Mouse (Mus musculus) spleen, postnatal 36 days (tissue): ENCODE measurements around the gene Tpp1.

Experiments
- DNase-seq, 2 experiments: peaks; one replicate each; pipeline ENCODE4 v3.0.0; 2022; ENCODE audit warnings: low spot score in 2 of 2, mixed read lengths in 1 of 2

Gene Tpp1

DNA sequence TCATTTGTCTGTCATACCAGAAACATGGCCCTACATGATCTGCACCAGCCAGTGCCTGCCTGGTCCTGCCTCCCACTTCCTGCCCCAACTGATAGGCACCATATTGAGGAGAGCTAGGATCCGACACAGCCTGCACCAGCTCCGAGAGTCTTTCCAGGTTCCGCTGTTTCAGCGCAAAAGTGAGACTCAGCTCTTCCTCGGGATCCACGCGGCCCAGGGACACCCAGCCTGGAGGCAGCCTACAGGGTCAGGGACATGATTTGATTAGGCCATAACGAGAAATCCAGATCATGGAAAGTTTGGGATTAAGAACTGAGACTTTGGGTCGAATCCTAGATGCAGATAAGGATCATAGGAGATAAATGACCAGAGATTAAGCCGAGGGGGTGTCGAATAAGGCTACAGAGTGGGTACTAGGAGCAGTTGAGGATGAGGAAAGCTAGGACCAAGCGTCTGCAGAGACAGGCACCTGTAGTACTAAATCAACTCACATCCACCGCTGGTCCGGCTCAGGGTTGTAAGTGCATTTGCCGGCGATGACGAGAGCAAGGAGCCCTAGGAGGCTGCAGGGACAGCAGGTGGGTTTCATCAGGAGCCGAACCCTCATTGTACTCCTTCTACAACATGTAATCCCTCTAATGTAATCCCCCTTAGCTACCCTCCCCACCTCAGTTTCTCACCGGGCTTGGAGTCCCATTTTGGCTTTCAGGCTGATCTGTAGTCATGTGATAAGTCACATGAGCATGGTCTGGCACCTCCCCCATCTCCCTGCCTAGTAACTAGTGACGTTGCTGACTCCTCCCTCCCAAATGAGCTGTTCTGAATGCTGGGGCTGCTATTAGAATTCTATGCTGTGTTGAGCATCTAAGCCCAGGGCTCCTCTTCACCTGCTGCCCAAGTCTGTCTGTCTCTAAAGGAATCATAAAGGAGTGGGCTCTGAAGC is at the start of gene Tpp1:
TSS of gene Tpp1 (minus strand) at position 745 of the 943 bp plus-strand sequence.
- peak; percentile 92 to 93 for DNase-seq

DNA sequence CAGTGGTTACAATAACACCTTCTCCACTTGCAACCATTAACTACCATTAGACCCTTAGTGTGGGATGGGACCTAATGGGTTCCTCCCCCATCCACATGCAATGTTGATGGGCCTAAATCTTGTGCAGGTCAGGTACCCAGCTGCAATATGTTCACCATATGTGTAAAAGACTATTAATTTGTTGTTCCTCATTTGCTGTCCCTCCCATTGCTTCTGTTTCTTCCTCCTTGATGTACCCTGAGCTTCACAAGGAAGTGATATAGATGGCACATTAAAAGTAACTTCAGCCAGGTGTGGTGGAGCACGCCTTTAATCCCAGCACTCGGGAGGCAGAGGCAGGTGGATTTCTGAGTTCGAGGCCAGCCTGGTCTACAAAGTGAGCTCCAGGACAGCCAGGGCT is 44.9 kb upstream of the Tpp1 start:
- DNase-seq = no peak

DNA sequence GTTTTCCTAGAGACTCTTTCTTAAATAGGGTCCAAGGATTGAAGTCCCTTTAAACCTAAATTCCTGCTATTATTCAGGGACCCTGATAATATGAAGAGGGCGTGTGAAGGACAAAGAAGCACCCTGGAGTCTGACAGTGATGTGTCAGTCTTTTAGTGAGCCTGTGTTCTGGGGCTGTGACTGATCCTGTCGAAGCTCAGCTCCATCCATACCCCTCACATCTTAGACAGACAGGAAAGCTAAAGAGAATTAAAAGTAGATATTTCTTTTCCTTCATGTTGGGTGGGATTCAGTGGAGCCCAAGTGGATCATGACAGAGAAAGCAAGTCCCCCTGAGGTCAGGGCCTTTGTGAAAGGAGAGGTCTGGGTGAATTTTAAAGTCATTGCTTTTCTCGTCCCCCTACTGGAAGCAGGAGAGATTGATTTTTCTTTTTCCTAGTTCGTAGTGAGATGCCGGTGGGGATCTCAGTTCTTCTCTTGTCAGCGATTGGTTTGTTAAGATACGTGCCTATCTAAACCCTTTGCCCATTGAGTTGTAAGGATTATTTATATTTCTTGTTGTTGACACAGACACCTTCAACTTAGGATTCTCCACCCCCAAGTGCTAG is 43.8 kb upstream of the Tpp1 start:
- no peak for DNase-seq

DNA sequence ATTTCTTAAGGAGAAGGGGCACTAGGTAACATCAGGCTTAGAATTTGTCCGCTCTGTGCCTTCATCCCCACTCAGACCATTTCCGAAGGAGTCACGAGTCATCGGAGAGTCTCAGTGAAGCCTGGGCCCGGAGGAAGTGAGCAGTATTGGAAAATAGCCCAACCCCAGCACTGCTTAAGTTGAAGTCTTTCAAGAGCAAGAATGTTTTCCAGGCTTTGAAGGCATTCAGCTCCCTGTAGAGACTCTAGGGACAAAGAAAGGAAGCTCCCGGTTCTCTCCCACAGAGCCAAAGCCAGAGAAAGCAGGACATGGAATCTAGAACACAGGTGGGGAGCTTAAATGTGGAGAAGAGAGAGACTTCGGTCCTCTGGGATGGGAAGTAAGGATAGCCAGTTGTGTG is 41.7 kb upstream of the Tpp1 start:
- DNase-seq = no peak

DNA sequence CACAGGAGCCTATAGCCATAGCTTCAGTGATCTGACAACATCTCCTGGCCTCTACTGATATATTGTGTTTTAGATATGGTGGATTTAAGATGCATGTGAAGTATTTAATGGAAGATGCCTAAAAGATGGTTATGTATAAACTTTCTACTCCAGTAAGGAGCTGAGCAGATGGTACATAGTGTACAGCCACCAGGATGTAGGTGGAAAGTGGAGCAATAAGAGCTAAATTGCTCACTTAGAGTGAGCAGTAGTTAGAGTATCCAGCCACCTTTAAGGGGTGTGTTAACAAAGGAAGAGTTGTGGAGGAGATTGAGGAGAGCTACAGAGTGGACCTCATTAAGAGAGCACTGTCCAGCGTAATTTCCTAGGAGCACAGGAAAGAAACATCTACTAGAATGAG is 39.1 kb upstream of the Tpp1 start:
- DNase-seq = no peak

DNA sequence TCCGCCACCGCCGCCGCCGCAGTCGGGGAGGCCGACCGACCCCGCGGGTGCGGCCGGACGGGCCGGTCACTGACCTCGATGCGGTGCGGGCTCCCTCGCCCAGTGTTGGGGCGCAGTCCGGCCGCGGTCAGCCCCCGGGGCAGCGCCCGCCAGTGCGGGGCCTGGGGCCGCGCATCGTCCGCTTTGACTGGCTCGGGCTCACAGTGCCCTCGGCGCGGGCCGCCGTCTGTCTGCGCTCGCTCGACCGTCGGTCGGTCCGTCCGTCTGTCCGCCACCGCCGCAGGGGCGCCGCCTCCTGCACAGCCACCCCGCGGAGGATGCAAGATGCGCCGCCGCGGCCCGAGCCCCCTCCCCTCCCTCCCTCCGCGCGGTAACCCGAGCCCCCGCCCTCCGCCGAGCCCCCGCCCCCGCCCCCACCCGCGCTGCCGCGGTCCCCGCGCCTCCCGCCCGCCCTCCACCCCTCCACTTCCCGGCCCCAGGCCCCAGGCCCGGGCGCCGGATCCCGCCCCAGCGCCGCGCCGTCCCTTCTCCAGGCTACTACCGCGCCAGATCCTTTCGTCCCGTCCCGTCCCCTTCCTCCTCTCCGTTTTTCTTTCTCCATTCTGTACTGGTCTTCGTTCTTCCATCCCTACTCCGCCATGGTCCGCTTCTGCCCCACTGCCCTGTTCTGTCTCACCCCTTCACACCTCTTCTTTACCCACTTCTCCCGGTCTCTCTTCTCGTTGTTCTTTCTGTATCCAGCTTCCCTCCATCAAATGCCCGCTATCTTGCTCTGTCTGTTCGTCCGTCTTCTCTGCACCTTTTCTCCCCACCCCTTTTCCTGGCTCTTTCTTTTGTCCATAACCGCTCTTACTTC is 35.5 kb upstream of the Tpp1 start, which contains the start of gene Dchs1:
TSS of gene Dchs1 (minus strand) at position 370 of the 856 bp plus-strand sequence.
- no peak for DNase-seq

DNA sequence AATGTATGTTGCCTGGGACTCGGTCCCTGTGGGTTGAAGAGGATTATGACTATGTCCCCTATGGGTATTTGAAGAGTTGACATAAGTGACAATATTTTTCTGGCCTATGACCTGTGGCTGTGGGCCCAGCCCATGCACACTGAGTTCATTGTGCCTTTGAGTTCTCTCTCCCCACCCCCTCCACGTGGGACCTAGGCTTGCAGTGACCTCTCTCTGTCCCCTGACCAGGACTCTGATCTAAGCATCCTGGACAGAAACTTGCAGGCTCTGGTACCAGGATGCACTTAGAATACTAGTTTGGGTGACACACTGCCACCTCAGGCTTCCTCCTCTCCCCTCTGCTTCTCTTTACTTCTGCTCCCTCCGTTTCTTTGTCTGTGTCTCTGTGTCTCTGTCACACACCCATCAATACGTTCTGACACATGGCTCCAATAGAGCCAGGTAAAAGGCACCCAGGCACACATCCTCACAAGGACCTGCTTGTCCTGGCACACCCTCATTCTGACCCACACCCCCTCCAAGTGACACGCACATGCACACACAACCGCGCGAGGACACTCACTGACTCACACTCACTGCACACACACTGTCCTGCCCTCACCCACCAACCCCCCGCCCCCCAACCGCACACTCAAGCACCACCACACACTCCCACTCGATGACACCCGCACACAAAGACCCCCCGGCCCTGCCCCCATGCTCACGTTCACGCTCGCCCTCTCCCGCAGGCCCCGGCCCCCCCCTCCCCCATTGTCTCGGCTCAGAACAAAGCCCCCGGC is 34.7 kb upstream of the Tpp1 start:
- DNase-seq = no peak

DNA sequence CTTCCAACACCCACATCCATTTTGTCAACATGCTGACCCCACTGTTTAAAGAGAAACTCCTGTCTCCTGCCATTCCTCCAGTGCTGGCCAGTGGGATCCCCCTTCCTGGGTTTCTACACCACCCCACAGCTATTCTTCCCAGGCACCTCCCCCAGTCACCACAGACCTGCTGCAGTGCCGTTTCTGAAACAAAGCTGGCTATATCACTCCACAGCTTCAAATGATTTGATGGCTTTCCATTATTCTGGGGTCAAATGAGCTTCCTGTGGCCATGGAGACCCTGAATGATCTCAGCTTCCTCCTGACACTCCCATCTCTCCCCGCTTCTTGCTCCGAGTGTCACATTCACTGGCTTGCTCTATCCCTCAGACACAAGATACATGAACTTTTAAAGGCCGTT is 32.5 kb upstream of the Tpp1 start:
- DNase-seq = no peak

DNA sequence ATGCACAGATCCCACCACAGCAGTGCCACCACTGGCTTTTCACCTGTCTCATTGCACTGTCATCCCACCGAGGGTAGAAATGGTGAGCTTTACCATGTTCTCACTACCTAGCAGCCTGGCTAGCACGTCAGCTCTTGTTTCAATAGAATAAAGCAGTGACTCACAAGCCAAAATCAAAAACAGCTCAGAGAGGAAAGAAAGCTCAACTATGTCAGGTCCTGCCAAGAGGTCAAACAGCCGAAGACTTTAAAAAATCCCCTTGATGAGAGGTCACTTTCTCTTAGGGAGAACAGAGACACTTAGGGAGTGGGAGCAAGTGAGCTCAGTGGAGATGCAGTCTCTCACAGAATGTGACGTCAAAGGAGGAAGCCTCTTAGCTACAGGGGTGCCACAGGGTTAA is 31.8 kb upstream of the Tpp1 start:
- no peak for DNase-seq

DNA sequence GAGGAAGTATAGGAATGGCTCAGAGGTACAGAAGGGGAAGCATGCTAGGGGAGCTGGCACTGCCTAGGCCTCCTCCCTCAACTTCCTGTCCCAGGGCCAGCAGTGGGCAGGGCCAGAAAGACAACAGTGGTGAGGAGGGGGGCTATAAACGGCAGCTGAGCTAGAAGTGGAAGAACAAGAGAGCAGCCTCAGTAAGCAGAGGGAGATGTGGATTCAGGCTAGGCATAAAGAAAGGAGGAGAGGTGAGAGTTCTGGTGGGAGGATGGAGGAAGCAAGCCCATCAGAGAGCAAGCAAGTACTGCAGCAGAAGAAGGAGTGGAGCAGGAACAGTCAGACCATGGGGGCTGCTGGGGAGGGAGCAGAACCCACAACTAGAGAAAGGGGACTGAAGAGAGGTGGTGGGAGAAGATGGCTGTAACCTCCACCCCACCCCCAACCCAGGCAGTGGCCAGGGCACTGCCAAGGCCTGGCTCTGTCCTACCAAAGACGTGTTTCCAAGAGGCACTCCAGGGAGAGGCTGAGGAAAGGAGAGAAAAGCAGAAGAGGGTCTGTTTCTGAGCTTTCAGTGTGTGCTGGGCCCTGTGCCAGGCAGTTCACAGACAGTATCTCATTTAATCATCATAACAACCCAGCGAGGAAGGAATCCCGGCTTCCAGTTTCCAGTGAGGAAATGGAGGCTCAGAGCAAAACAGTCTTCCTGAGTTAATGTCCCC is 26.7 kb upstream of the Tpp1 start:
- peak; percentile 38 to 46 for DNase-seq

DNA sequence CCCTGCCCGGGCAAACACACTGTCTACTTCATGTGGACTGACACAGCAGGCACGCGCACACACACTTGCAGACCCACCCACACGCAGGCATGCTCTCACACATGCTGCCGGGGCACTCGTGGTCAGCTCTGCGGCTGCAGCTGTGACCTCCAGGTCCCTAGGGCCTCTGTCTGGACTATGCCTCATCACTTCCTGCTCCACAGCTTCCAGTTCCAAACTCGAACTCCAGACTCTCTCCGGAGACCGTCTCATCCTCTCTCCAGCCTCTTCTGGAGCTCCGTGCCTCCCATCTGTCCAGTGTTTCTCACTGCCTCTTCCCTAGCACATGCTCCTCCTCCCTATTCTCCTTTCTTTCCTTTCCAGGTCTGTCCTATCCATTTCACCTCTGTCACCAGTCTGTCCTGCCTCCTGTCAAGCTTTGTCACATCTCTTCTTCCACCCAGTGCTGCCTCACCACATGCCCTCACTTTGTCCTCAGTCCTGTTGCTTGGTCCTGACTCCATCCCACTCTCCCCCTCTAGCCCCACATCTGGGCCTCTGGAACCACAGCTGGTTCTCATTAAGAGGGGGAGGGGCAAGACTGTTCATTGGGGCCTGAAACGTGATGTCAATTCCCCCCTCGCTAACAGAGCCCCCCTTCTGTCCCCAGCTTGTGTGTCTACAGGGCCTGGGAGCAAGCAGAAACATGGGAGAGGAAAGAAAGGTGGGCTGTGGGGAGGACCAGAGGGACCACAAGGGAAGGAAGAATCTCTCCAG is 25.9 kb upstream of the Tpp1 start:
- DNase-seq = peak in 1 of 2 experiments; percentile 23

DNA sequence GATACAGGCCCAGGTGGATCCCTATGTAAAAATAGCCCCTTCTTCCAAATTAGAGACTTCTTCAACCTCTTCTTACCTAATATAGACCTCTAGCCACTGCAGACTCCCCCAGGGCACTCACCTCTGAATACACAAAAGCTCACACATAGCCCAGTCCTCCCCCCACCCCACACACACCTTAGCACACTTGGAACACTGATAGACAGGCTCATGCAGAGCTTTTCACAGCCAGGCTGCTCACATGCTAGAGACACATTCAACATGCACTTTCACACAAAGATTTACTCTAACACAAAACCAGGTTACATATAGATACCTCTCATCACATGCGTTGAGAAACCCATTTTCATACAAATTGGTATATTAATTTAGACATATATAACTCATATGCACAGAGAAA is 25.3 kb upstream of the Tpp1 start:
- no peak for DNase-seq

DNA sequence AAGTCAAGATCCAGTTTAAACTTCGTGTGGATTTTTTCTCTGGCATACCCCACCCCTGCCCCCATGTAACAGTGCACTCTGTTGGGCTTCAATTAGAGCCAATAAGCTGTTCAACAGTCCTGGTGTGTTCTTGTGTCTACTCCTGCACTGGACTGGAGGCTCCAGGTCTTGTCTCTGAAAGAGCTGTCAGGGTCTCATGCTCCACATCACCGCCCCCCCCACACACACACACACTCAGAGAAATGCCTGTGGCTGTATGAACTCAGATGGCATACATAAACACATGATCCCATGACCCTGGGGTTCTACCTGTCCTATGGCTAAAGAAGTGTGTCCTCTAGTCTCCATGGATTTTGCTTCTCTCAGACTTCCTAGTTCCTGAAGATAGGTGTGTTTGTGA is 24.0 kb upstream of the Tpp1 start:
- no peak for DNase-seq

DNA sequence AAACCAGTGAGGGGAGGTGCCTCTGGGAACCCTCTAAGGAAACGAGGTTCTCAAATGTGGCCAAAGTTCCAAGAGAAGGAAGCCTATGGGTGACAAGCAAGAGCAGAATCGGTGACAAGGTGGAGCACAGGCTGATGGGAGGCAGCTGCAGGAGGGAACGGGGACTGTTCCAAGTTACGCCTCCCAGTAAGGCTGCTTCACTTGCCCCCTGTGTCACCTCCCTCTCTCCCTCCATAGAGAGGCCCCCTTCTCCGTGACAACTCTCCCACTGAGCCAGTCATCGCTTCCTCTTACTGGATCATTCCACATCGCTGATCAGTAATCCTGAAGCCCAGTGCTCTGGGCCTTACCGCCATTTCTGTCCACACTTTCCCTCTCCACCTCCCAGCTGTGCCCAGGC is 22.6 kb upstream of the Tpp1 start:
- no peak for DNase-seq

DNA sequence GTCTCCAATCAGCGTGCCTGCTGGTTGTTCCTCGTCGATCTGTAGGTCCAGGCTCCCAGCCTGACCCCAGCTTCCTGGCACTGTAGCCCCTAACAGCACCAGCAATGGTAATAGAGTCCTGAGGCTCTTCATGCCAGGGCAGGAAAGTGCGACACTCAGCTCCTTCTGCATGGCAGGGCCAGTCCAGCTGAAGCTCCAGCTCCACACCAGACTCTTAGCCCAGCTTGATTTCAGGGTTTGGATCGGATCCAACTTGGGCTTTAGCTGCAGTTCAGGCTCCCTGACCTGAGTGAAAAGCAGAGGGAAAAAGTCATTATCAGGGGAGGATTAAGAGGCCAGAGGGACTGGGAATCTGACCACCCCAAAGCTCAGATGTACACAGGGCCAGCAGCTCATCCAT is 21.0 kb upstream of the Tpp1 start:
- DNase-seq = no peak

DNA sequence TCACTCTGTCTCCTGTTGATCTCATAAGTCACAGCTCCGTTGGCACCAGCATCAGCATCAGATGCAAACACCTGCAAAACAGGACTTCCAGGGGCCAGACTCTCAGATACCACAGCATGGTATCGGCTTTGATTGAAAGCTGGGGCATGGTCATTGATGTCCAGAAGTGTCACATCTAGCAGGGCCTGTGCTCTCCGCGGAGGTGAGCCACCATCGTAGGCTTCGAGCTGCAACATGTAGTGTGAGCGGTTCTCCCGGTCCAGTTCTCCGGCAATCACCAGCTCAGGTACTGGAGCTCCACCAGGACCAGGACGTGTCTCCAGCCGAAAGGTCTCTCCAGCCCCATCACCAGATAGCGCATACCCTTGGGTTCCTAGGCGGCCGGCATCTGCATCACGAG is 20.3 kb upstream of the Tpp1 start:
- DNase-seq = no peak

DNA sequence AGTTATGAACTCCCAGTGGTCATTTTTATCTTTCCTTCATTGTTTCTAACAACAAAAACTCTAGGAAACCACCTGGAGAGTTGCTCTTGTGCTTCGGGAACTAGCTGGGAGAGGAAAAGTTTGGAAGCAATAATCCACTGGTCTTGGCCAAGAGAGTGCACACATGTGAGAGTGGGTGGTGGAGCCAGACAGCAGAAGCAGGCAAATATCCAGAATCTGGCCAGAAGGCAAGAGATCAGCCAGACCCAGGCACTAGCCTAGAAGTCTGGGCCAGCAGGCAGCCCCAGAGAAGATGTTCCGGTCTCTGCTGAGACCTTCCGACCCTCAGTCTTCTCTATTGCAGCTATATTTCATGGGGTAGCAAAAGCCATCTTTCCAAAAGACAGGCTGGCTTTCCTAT is 17.9 kb upstream of the Tpp1 start:
- no peak for DNase-seq

DNA sequence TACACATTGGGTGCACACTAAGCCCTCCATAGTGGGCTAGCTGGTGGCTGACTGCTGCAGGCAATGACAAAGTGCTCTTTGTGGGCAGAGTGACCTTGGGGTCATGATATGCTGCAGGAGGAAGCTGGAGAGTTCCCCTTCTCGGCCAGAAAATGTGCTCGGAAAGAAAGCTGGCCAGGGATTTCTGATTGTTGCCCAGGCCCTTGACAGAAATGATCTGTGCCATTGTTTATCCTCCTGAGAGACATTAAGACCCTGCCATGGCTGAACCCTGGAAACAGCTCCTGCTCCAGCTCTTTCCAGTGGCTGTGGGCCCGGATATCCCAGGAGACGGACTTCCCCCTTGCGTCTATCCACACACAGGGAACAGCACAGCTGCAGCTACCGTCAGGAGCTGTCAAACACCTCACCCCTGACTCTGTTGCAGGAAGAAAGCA is 15.7 kb upstream of the Tpp1 start:
- DNase-seq = no peak

DNA sequence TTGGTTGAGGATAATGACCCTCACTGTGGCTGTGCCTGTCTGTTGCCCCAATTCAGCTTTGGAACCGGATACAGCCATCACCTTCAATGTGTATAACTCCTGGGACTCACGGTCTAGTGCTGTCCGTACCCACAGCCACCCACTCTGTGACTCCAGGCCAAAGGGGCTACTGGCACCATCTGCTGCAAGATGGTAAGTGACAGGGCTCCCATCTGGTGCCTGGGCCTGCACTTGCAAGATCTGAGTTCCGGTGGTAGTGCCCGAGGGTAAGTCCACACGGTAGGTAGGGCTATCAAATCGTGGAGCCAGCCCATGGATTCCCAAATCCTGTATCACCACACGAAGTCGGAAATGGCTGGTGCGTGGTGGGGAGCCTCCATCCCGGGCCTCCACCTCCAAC is 12.3 kb upstream of the Tpp1 start:
- DNase-seq = no peak
